Mouse (Mus musculus) limb, embryonic 11.5 days (tissue): ENCODE measurements around the gene Ccdc24. TPM values are rescaled to one million over a fixed set of nuclear protein-coding genes. Genes with fewer than 3 reads are reported as not detected.

Experiments
- ATAC-seq: fragments of 200-750 bp; cut with Nextera tagmentation; 2 replicates; pipeline ENCODE4 v1.8.0; 2017; ENCODE audit warnings: low read depth; ENCODE audit not compliant: insufficient number of reproducible peaks, low FRiP score, low TSS enrichment
- DNase-seq: peaks from one replicate; pipeline ENCODE4 v3.0.0-alpha.2; 2015; ENCODE audit warnings: low spot score
- H3K27ac ChIP-seq: fragments of 300-500 bp; sonication (generic); replicated peaks from 2 replicates; pipeline ENCODE4 v1.5.1; 2014; ENCODE audit warnings: low read depth, mild to moderate bottlenecking, low read length
- H3K27me3 ChIP-seq: fragments of 300-500 bp; sonication (generic); 2 replicates; pipeline ENCODE4 v1.6.1; 2014; ENCODE audit warnings: mild to moderate bottlenecking, low read length, mixed read lengths; ENCODE audit not compliant: control insufficient read depth, insufficient read depth
- H3K36me3 ChIP-seq: fragments of 300-500 bp; sonication (generic); 2 replicates; pipeline ENCODE4 v1.6.1; 2014; ENCODE audit warnings: mild to moderate bottlenecking, low read length, moderate library complexity, mixed read lengths; ENCODE audit not compliant: control insufficient read depth, insufficient read depth
- H3K4me1 ChIP-seq: fragments of 300-500 bp; sonication (generic); 2 replicates; pipeline ENCODE4 v1.6.1; 2014; ENCODE audit warnings: low read length, mixed read lengths; ENCODE audit not compliant: control insufficient read depth, insufficient read depth
- H3K4me2 ChIP-seq: fragments of 300-500 bp; sonication (generic); 2 replicates; pipeline ENCODE4 v1.6.1; 2014; ENCODE audit warnings: low read depth, mild to moderate bottlenecking, moderate library complexity; ENCODE audit not compliant: severe bottlenecking
- H3K4me3 ChIP-seq: fragments of 300-500 bp; sonication (generic); 2 replicates; pipeline ENCODE4 v1.5.1; 2014; ENCODE audit warnings: low read depth, low read length
- H3K9ac ChIP-seq: fragments of 300-500 bp; sonication (generic); 2 replicates; pipeline ENCODE4 v1.6.1; 2014; ENCODE audit warnings: mild to moderate bottlenecking, low read length
- H3K9me3 ChIP-seq: fragments of 300-500 bp; sonication (generic); 2 replicates; pipeline ENCODE4 v1.6.1; 2016; ENCODE audit warnings: low read length; ENCODE audit not compliant: control insufficient read depth
- WGBS: fragments of 180-500 bp; shearing (Covaris S2); extraction: QIAGEN DNeasy Blood & Tissue Kit; methylation state at CpG from one replicate; pipeline ENCODE4 v1.1.7; 2014; 5-methylcytosine and 5-hydroxymethylcytosine counted together
- polyA plus RNA-seq: library from polyadenylated mRNA; unstranded; fragments of >200 nt; fragmentation: Nextera tagmentation; extraction: Ambion mirVana; gene quantifications from 2 replicates; pipeline ENCODE4 v1.2.1, GENCODE M21; 2014

Ccdc24 gene
- polyA plus RNA-seq, 1 experiment from 2014 or later: 1.0 TPM

GRCm38 (mm10) chr4:117830801-117831200 is 41.6 kb downstream of the Ccdc24 start:
- Histone ChIP-seq H3K27me3 (no peaks in the 10 kb centered on the region), H3K4me1 (peaks cover 9% of the 10 kb centered on the region), H3K4me2 (no peak overlapping the region), H3K9ac (no peak overlapping the region), H3K36me3 (no peaks in the 10 kb centered on the region), H3K27ac (no peak overlapping the region), H3K4me3 (no peak overlapping the region), H3K9me3 (no peaks in the 10 kb centered on the region)
- WGBS: 87% methylated on average over 9 of the region's 9 CpGs
- DNase-seq (no peak), ATAC-seq (no peak)

GRCm38 (mm10) chr4:117830124-117830551 is 42.2 kb downstream of the Ccdc24 start:
- H3K27ac ChIP-seq: no peak overlapping the region
- DNase-seq: no peak

GRCm38 (mm10) chr4:117829260-117830123 is 42.9 kb downstream of the Ccdc24 start:
- H3K9me3 ChIP-seq: no peaks in the 10 kb centered on the region
- no peaks in the 10 kb centered on the region for H3K36me3 ChIP-seq
- DNase-seq: peak; percentile 82
- ATAC-seq: no peak
- no peak overlapping the region; the same call in 1 of the 2 replicates for H3K9ac ChIP-seq
- peak overlapping the region; percentile 21 for H3K4me2 ChIP-seq
- H3K27ac ChIP-seq: no peak overlapping the region
- H3K4me1 ChIP-seq: peaks cover 5% of the 10 kb centered on the region
- H3K27me3 ChIP-seq: no peaks in the 10 kb centered on the region
- no peak overlapping the region for H3K4me3 ChIP-seq
- WGBS: 8% methylated on average over 12 of the region's 12 CpGs

More at GRCm38 (mm10) chr4:117830124-117830551, 42.2 kb downstream of the Ccdc24 start:
- ATAC-seq: peak; percentile 26; the same call in 1 of the 2 replicates
- H3K4me2 ChIP-seq: peak overlapping the region; percentile 21; the same call in 1 of the 2 replicates
- no peaks in the 10 kb centered on the region for H3K36me3 ChIP-seq
- H3K27me3 ChIP-seq: no peaks in the 10 kb centered on the region
- H3K4me1 ChIP-seq: peaks cover 9% of the 10 kb centered on the region
- no peak overlapping the region for H3K4me3 ChIP-seq
- WGBS: 10% methylated on average over 5 of the region's 5 CpGs
- no peak overlapping the region for H3K9ac ChIP-seq
- H3K9me3 ChIP-seq: no peaks in the 10 kb centered on the region

- Histone ChIP-seq H3K4me1 (no peaks in the 10 kb centered on the region), H3K36me3 (no peaks in the 10 kb centered on the region), H3K4me2 (no peak overlapping the region), H3K9ac (no peak overlapping the region), H3K4me3 (no peak overlapping the region), H3K9me3 (no peaks in the 10 kb centered on the region), H3K27me3 (no peaks in the 10 kb centered on the region), H3K27ac (no peak overlapping the region)
- DNase-seq: no peak
- no peak for ATAC-seq
- 67% methylated on average over 8 of the region's 8 CpGs for WGBS
Observed at GRCm38 (mm10) chr4:117828572-117829145, 43.7 kb downstream of the Ccdc24 start.

- H3K27me3 ChIP-seq: no peaks in the 10 kb centered on the region
- H3K36me3 ChIP-seq: no peaks in the 10 kb centered on the region
- H3K27ac ChIP-seq: no peak overlapping the region
- H3K4me1 ChIP-seq: no peaks in the 10 kb centered on the region
- no peak overlapping the region for H3K9ac ChIP-seq
- no peak for ATAC-seq
- 91% methylated on average over 10 of the region's 10 CpGs for WGBS
- H3K4me2 ChIP-seq: no peak overlapping the region
- no peak overlapping the region for H3K4me3 ChIP-seq
- H3K9me3 ChIP-seq: 0 out of 2 replicates have a peak, but pooled peaks cover 2% of the 10 kb centered on the region
- no peak for DNase-seq
Observed at GRCm38 (mm10) chr4:117818032-117818431, 54.3 kb downstream of the Ccdc24 start.

- Histone ChIP-seq H3K9ac (no peak overlapping the region), H3K4me2 (no peak overlapping the region), H3K4me1 (no peaks in the 10 kb centered on the region), H3K36me3 (no peaks in the 10 kb centered on the region), H3K27me3 (no peaks in the 10 kb centered on the region), H3K4me3 (no peak overlapping the region), H3K9me3 (0 out of 2 replicates have a peak, but pooled peaks cover 2% of the 10 kb centered on the region), H3K27ac (no peak overlapping the region)
- 73% methylated on average over 5 of the region's 5 CpGs for WGBS
- no peak for DNase-seq
- no peak for ATAC-seq
Observed at GRCm38 (mm10) chr4:117816776-117817175, 55.6 kb downstream of the Ccdc24 start.

Other genes with a start within 250 kb of the Ccdc24 start
- 90.5 and 93.2 TPM in 2 replicates for gene Dmap1, start 190.3 kb downstream of the Ccdc24 start, polyA plus RNA-seq
- gene Gm12845, start 148.1 kb downstream of the Ccdc24 start, polyA plus RNA-seq: not detected in 2 replicates
- gene Klf17, start 106.9 kb downstream of the Ccdc24 start, polyA plus RNA-seq: 0.07 TPM in 1 of 2 replicates, not detected in the other
- gene Slc6a9, start 38.1 kb downstream of the Ccdc24 start, polyA plus RNA-seq: 10.1 and 11.1 TPM in 2 replicates
- 26.7 and 30.1 TPM in 2 replicates for gene B4galt2, start 10.9 kb upstream of the Ccdc24 start, polyA plus RNA-seq
- 143 and 158 TPM in 2 replicates for gene Atp6v0b, start 14.8 kb upstream of the Ccdc24 start, polyA plus RNA-seq
- gene Dph2, start 19.5 kb upstream of the Ccdc24 start, polyA plus RNA-seq: 21.2 and 22.2 TPM in 2 replicates
- gene Ipo13, start 42.4 kb upstream of the Ccdc24 start, polyA plus RNA-seq: 41.3 and 41.7 TPM in 2 replicates
- 11.2 and 14.2 TPM in 2 replicates for gene Artn, start 57.2 kb upstream of the Ccdc24 start, polyA plus RNA-seq